Mouse (Mus musculus) 3T3-L1 (cell line): Measurements from ENCODE around the gene Hipk2.

Source experiments
- DNase-seq: peaks from one replicate; pipeline ENCODE4 v3.0.0-alpha.2; 2015; ENCODE audit warnings: low read depth, low spot score

The Hipk2 gene

GRCm38 (mm10) chr6:38876071-38876911 is at the start of gene Hipk2:
Hipk2 (minus strand) TSS chr6:38876165.
- peak; percentile 73 for DNase-seq

- no peak for DNase-seq
Measured at GRCm38 (mm10) chr6:38925719-38926118, 49.8 kb upstream of the Hipk2 start.

- DNase-seq = no peak
Measured at GRCm38 (mm10) chr6:38923870-38924817, 48.2 kb upstream of the Hipk2 start.

DNA sequence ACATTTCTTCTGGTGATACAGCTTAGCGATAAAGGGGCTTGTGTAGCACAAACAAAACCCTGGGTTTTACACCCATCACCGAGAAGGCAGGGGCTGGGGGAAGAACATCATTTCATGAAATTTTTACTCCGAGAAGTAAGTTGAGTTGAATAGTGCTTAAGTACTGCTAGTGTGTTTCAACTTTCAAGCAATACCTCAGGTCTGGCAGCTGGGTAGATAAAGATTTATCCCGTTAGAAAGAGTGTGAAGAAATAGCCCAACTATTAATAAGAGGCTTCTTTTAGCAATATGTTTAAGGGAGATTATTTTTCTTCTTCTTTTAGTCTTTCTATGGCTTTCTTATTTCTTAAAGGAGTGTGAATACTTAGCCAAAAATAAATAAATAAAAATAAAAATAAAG is 47.5 kb upstream of the Hipk2 start:
- no peak for DNase-seq

DNA sequence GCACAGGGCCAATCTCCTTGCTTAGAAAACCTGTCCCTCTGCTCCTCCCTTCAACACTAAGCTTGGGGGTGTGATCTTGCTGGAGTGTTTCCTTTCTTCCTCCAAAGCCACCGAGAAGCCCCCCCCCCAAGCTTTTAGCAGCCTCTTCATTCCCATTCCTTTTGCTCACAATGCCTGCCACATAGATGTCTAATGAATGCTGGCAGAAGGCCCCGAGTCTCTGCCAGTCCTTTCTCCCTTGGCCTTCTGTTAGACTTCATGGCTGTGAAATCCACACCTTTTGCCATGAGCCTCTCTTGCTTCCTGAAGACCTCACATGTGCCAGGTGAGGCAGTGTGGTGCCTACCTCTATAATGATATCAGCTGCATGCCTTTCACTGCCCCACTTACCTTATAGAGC is 46.6 kb upstream of the Hipk2 start:
- DNase-seq = no peak

DNA sequence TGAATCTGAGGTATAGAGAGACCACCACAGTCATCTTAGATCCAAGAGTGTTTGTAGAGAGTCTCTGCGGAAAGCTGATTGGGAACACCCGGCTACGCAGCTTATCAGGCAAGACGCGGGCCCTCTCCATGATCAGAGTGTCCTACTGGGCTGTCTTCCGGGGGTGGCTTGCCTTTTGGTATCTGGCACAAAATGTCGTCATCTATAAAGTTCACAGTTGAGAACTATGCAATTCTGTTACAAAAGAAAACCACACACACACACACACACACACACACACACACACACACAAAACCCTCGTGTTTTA is 45.8 kb upstream of the Hipk2 start:
- DNase-seq = no peak

DNA sequence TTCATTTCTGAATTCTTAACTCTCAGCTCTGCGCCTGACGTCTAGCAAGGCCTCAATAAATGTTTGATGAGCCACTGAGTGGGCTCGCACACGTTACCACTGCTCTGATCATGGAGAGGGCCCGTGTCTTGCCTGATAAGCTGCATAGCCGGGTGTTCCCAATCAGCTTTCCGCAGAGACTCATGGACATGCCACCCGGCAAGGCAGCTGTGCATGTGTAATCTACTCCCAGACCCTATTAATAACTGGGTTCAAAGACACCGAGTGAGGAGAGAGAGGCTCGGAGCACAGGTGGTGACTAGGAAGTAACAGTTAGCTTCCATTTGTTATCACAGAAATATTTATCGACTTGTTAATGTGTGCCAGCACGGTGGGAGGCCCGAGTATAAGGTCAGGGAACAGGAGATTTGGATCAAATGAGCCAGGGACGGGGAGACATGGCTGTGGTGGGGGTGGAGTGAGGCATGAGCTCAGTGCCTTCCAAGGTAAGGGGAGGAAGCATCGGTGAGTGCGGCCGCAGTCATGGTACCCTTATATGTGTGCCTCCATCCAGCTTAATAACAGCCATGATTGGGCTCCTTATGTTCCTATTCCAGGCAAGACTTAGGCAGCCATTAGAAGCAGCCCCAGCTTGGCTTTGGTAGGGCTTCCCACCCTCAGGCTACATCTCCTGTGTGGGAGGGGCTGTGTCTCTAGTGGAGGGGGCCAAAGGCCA is 45.3 kb upstream of the Hipk2 start:
- DNase-seq = no peak

DNA sequence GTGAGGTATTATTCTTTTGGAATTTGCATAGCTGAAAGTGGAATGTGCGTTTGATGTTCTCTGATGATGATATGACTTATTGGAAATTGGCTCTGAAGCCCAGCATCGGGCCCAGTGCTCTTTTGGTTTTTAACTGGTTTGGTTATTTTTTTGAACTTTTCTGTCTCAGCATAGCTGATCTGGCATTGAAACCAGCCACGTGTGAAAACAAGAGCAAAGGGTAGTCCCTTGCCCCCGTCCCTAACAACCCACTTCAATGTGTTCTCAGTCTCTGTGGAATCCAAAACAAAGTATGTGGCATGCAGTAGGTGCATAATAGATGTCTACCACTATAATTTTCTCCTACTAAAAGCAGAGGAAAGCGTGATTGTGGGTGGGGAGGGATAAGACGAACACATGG is 44.2 kb upstream of the Hipk2 start:
- no peak for DNase-seq

DNA sequence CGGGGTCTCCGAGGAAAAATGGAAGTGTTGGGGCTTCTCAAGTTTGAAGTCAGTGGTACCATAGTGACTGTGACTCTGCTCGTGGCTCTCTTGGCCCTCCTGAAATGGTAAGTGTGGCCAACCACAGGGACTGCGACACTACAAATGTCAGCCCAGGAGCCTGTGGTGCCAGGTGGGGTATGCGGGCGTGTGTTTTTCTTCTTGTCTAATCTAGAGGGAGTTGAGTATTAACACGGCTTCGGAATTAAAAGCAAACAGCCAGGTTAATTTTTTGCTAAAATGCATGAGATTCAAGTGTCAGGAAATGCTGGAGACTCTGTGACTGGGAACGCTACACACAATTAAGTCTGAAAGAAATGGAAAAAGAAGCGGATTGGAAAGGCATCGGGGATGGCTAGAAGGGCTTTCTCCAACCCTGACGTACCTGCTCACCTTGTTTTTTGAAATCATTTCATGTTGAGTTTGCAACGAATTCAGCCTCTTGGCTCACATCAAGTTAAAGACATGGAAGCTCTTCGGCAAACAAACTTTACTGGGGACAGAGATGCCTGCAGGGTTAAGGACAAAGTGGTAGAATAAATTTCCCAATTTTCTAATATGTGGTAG is 43.3 kb upstream of the Hipk2 start:
- DNase-seq = no peak

- no peak for DNase-seq
Measured at GRCm38 (mm10) chr6:38918728-38919127, 42.8 kb upstream of the Hipk2 start.

DNA sequence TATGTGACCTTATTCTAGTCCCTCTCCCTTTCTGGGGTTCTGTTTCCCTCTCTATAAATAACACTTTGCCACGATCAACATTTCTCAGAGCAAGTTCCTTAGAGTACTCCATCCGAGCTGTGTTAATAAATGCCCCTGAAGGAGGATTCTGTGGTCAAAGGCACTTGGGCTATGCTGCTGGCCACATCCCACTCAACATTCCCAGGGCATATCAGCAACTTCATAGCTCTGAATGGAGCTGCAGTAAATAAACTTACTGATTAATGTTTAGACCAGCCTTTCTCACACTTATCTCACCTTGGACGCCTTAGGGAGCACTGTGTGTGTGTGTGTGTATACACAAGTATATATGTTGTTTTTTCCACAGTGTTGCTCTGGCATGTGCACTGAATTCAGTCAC is 41.5 kb upstream of the Hipk2 start:
- DNase-seq = no peak

- no peak for DNase-seq
Measured at GRCm38 (mm10) chr6:38916571-38916970, 40.6 kb upstream of the Hipk2 start.

DNA sequence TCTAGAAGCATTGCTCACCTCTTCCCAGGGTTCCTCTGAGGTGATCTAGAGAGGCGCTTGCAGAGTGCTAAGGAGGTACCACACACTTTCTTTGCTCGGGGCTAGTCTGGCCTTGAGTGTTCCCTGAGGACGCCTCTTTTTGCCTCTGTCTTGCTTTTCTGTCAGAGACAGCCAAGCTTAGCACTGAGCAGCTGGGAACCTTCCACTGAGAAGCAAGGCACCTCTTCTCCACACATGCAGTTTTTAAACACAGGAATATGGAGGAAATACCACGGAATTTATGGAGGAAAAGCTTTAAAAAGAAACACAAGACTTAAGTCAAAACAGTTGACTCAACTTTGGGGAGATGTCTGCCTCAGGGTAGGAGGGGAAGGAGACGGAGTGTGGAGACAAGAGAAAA is 39.8 kb upstream of the Hipk2 start:
- no peak for DNase-seq

DNA sequence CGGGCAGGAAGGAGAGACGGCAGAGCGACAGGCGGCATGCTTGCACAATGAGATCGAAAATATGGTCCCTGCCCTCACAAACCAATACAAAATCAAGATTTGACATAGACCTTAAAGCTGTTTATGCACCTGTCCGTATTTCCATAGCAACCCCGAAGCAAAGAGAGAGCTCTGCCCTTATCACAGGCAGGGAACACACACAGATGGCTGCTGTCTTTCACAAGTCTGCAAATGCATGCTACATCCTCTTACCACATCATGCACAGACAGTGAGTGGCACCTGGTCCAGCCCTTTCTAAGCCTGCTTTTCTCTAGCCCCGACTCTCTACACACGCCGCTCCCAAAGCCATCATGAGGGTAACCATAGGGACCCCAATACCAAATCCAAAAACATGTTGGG is 38.2 kb upstream of the Hipk2 start:
- DNase-seq = no peak

- DNase-seq = peak; percentile 33
Measured at GRCm38 (mm10) chr6:38913386-38914042, 37.5 kb upstream of the Hipk2 start.

DNA sequence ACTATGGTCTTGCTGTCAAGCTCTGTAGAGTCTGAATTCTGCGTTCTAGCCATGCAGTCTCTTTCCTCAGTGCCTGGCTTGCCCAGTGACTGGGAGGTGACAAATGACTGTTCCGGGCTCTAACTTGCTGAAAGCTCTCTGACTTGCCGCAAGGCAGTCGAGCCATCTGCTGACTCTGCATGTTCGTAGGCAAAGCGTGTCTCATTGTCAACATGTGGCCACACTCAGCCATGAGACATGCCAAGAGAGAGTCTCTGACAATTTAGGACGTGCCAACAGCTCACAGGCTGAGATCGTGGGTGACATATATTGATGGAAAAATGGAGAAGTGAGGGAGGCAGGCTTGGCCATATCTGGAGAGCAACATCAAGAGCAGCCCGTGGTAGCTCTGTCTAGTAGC is 36.9 kb upstream of the Hipk2 start:
- DNase-seq = no peak

DNA sequence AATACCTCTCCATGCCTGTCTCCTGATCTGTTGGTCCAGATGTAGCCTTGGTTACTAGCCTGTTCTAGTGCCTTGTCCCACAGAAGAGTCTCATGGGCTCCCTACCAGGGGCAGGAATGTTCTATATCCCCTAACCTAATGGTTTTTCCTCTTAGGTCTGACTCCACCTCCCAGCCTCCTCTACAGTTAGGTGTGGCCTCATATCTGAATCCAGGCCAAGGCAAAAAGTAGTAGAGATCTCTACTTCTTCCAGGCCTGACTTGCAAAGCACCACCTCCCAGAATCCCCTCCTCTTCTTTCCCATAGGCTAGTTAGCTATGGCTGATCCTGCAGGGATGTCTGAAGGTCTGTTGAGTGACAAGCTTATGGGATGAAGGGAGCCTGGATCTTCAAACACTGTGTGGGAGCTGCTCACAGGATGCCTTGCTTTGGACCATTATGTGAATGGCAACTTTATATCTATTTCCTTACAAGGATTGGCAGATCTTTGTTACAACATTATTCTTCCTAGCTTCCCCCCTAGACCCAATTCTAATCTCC is 36.2 kb upstream of the Hipk2 start:
- no peak for DNase-seq

DNA sequence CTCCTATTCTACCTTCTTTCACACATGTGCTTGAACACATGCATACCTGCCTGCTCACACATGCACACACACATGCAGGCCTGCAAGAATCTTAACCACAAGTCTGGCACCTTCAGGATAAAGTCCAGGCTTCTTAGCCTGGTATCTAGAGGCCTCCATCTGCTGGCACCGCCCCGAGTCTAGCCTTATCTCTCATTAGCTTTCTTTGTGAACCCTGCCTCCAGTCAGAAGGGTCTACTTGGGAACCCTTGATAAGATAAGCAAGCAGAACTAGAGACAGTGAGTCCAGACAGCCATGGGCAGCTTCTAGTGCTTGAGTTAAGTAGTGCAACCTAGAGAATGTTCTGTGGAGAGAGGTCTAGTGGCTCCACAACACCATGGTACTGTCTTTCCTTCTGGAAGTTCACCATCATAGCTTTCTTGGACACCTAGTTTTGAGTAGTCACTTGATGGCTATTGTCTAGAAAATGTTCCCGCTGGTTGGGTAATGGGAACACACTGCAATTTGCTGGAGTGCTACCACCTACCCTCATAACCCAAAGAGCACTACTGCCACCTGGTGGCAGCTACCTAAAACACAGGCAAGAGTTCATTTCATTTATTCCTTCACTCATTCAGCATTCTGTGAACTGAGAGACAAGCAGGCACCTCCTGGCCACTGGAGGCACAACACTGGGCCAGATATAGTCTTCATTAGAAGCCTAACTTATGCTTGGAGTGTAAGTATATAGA is 35.0 kb upstream of the Hipk2 start:
- DNase-seq = peak; percentile 94

DNA sequence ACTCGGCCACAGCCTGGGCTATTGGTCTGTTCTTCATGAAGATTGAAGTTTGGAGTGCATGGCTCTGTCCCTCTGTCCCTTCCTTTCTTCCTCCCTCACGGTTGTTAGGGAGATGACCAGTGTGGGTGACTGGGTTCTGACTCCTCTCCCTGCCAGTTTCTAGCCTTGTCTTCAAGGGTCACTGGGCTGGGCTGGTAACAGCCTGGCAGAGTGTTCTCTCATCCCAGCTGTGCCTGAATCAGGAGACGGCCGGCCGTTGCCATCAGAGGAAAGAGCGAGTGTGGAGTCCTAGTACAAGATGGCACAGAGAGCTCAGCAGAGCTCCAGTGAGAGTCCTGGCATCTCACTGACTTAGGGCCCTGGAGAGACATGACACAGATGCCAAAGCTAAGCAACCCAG is 32.4 kb upstream of the Hipk2 start:
- DNase-seq = no peak

DNA sequence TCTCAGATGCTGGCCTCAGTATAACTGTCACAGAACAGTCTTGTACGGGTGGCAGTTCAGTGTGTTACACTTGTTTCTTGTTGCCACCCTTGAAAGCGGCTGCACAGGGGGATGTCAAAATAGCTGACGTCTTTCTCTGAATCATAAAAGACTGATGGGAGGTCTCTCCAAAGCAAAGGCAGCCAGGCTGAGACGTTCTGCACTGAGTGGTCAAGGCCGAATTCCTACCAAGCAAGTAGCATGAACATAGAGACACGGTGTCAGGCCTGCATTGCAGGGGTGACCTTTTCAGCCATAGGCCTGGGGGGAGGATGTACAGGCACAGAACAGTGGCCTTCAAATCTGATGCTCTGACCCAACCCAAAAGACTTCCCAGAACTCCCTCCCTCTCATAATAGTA is 30.0 kb upstream of the Hipk2 start:
- no peak for DNase-seq
